Mouse (Mus musculus) embryo, embryonic 10 days (tissue): Measurements from ENCODE around the gene Atp2a1.
A peak's percentile ranks its signal among the peaks of the same experiment; 100 is the strongest.

Experiments
- DNase-seq: peaks from one replicate; pipeline ENCODE4 v3.0.0-alpha.2; 2015; ENCODE audit warnings: low spot score

Gene Atp2a1

GRCm38 (mm10) chr7:126450641-126451040, 12.3 kb downstream of the Atp2a1 start:
- no peak for DNase-seq

- no peak for DNase-seq
These were observed 12.9 kb downstream of the Atp2a1 start for GRCm38 (mm10) chr7:126449991-126450390.

- DNase-seq: no peak
These were observed 14.4 kb downstream of the Atp2a1 start for GRCm38 (mm10) chr7:126448481-126448880.

GRCm38 (mm10) chr7:126446217-126446616, 16.7 kb downstream of the Atp2a1 start:
- no peak for DNase-seq

GRCm38 (mm10) chr7:126445104-126445815, 17.6 kb downstream of the Atp2a1 start:
- DNase-seq: no peak

- DNase-seq: no peak
These were observed 18.4 kb downstream of the Atp2a1 start for GRCm38 (mm10) chr7:126444536-126444935.

- no peak for DNase-seq
These were observed 18.9 kb downstream of the Atp2a1 start for GRCm38 (mm10) chr7:126443997-126444396.

GRCm38 (mm10) chr7:126440134-126440533, 22.8 kb downstream of the Atp2a1 start:
- DNase-seq: no peak

- DNase-seq: peak; percentile 83
These were observed 26.1 kb downstream of the Atp2a1 start for GRCm38 (mm10) chr7:126436851-126437250.

GRCm38 (mm10) chr7:126435801-126436200, 27.1 kb downstream of the Atp2a1 start:
- DNase-seq: no peak

- no peak for DNase-seq
These were observed 28.2 kb downstream of the Atp2a1 start for GRCm38 (mm10) chr7:126434726-126435125.

GRCm38 (mm10) chr7:126430167-126430566, 32.7 kb downstream of the Atp2a1 start:
- no peak for DNase-seq

GRCm38 (mm10) chr7:126429503-126429898, 33.4 kb downstream of the Atp2a1 start:
- peak; percentile 11 for DNase-seq

- DNase-seq: peak; percentile 90
These were observed 34.0 kb downstream of the Atp2a1 start, which contains the start of gene Rabep2 for GRCm38 (mm10) chr7:126428631-126429502. Rabep2 (plus strand) TSS chr7:126428759.

- DNase-seq: no peak
These were observed 34.8 kb downstream of the Atp2a1 start for GRCm38 (mm10) chr7:126428154-126428553.

- DNase-seq: peak; percentile 36
These were observed 35.5 kb downstream of the Atp2a1 start for GRCm38 (mm10) chr7:126427323-126427860.

GRCm38 (mm10) chr7:126424161-126424560, 38.7 kb downstream of the Atp2a1 start:
- no peak for DNase-seq

- DNase-seq: no peak
These were observed 41.2 kb downstream of the Atp2a1 start for GRCm38 (mm10) chr7:126421756-126422155.

- DNase-seq: no peak
These were observed 44.4 kb downstream of the Atp2a1 start for GRCm38 (mm10) chr7:126418496-126418895.

- DNase-seq: no peak
These were observed 45.3 kb downstream of the Atp2a1 start for GRCm38 (mm10) chr7:126417606-126418005.

GRCm38 (mm10) chr7:126417045-126417444, 45.9 kb downstream of the Atp2a1 start:
- peak; percentile 36 for DNase-seq

- no peak for DNase-seq
These were observed 46.3 kb downstream of the Atp2a1 start for GRCm38 (mm10) chr7:126416615-126417014.

GRCm38 (mm10) chr7:126414725-126415124, 48.2 kb downstream of the Atp2a1 start, which contains the start of gene Cd19:
Cd19 (minus strand) TSS chr7:126414889.
- no peak for DNase-seq
